Mouse (Mus musculus): ENCODE measurements around the gene Tenm3. TPM values are rescaled to one million over a fixed set of nuclear protein-coding genes. Genes with fewer than 3 reads are reported as not detected.

The Tenm3 gene
- polyA plus RNA-seq, 1 experiment, result 106 TPM

DNA sequence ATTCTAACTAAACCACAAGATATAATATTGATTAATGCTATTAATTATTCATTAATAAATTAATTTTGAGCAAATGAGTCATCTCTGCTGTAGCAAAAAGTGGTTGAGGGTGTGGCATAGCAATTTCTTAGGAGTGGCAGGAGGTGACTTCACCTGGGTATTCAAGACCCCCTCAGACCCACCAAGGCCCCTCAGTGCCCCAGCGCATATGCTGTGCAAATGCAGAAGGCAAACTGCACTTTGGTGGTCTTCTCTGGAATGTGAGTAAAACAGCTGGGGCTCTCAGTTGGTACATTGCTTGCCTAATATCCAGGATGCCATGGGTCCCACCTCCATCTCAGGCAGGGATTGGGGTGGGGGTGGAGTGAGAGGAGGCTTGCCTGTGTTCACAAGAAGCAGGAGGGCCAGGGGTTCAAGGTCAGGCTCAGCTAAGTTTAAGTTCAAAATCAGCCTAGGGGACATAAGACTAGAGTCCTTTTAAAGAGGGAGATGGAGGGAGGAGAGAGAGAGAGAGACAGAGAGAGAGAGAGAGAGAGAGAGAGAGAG, 31.5 kb downstream of the Tenm3 start:
- no peak overlapping the region for H3K4me3 ChIP-seq (ENCODE audit: insufficient read depth, low read length)
- TF ChIP-seq CTCF (IDR thresholded peaks at IDR 0.05; ENCODE audit: borderline replicate concordance, insufficient read depth, low read length) (no peak), POLR2A (IDR thresholded peaks at IDR 0.05; ENCODE audit: low read depth, low read length) (no peak)
- no peaks in the 10 kb centered on the region for H3K4me1 ChIP-seq (ENCODE audit: control insufficient read depth, insufficient read depth, low read length)
- no peak overlapping the region for H3K27ac ChIP-seq (ENCODE audit: insufficient read depth, low read length)

DNA sequence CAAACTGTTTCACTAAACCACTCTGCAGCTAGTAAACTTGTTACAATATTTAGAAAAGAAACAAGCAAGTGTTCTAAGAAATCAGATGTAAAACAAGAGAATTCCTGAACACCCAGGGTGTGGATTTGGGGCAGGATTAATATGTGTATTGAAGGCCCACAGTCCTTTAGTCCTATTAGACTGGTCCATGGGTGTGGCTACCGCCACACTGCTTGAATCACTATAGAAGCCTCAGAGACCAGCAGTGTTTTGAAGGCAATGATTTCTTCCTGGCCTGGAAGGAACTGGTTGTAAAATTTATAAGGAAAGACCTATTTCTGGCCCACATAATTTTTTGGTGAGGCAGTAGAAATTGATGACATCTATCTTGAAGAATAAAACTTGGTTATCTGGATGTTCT, 33.1 kb downstream of the Tenm3 start:
- TF ChIP-seq POLR2A (IDR thresholded peaks at IDR 0.05; ENCODE audit: low read depth, low read length), result no peak
- TF ChIP-seq CTCF (IDR thresholded peaks at IDR 0.05; ENCODE audit: borderline replicate concordance, insufficient read depth, low read length), result no peak
- no peak overlapping the region for H3K4me3 ChIP-seq (ENCODE audit: insufficient read depth, low read length)
- no peak overlapping the region for H3K27ac ChIP-seq (ENCODE audit: insufficient read depth, low read length)
- H3K4me1 ChIP-seq (ENCODE audit: control insufficient read depth, insufficient read depth, low read length), result no peaks in the 10 kb centered on the region

DNA sequence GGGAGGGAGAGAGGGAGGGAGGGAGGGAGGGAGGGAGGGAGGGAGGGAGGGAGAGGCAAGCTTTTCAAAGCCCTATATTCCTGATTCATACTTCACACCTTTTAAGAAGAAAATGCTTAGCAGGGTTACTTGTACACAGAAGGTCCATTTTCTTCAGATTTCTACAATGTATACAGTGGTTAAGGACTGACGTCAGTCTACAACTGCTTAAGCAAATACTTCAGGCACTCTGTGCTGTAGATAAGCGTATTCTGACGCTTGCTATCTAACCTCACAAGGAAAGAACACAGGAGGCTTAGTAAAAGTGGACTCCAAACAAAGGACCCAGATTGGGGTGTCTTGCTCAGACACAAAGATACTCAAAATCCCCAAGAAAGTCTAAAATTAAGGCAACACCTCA, 34.6 kb downstream of the Tenm3 start:
- no peak overlapping the region for H3K4me3 ChIP-seq (ENCODE audit: insufficient read depth, low read length)
- H3K4me1 ChIP-seq (ENCODE audit: control insufficient read depth, insufficient read depth, low read length), result no peaks in the 10 kb centered on the region
- TF ChIP-seq POLR2A (IDR thresholded peaks at IDR 0.05; ENCODE audit: low read depth, low read length), result no peak
- TF ChIP-seq CTCF (IDR thresholded peaks at IDR 0.05; ENCODE audit: borderline replicate concordance, insufficient read depth, low read length), result no peak
- H3K27ac ChIP-seq (ENCODE audit: insufficient read depth, low read length), result no peak overlapping the region

DNA sequence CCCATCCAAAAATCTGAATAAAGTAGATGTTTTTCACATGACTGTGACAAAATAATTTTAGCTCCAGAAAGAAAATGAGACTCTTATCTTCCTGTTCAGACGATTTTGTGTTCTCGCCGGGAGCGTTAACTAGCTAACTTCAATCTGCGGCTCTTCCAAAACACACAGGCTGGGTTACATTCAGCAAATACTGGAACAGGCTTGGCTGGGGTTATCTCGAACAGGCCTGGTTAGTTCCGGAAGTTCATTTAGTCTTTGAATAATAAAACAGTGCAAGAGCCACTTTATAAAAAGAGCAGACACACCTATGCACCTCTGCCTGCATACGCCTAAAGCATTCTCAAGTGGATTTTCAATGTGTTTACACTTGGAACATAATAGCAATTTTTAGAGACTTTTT, 40.7 kb downstream of the Tenm3 start:
- H3K27ac ChIP-seq (ENCODE audit: insufficient read depth, low read length), result no peak overlapping the region
- H3K4me1 ChIP-seq (ENCODE audit: control insufficient read depth, insufficient read depth, low read length), result 0 out of 2 replicates have a peak, but pooled peaks cover 3% of the 10 kb centered on the region
- TF ChIP-seq CTCF (IDR thresholded peaks at IDR 0.05; ENCODE audit: borderline replicate concordance, insufficient read depth, low read length) (no peak), POLR2A (IDR thresholded peaks at IDR 0.05; ENCODE audit: low read depth, low read length) (no peak)
- H3K4me3 ChIP-seq (ENCODE audit: insufficient read depth, low read length), result no peak overlapping the region

DNA sequence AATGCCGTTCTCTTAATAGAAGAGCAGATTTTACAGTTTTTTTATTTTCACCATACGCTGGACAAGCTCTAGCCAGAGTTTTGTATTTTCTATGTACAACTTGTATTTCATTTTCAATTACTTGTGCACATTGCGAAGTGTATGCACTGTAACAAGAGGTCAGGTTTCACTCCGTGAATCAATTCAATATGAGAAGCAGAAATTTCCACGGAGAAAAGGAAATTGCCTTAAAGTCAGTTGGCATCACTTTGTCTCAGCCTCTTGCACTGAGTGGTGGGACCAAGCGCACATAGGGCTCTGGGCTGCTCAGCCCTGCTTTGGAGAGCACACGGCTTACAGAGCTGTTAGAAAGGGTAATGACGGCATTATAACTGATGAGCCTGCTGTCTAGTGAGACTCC, 41.5 kb downstream of the Tenm3 start:
- Histone ChIP-seq H3K4me3 (ENCODE audit: insufficient read depth, low read length) (no peak overlapping the region), H3K27ac (ENCODE audit: insufficient read depth, low read length) (no peak overlapping the region), H3K4me1 (ENCODE audit: control insufficient read depth, insufficient read depth, low read length) (0 out of 2 replicates have a peak, but pooled peaks cover 3% of the 10 kb centered on the region)
- no peak for TF ChIP-seq POLR2A (IDR thresholded peaks at IDR 0.05; ENCODE audit: low read depth, low read length)
- TF ChIP-seq CTCF (IDR thresholded peaks at IDR 0.05; ENCODE audit: borderline replicate concordance, insufficient read depth, low read length), result no peak

DNA sequence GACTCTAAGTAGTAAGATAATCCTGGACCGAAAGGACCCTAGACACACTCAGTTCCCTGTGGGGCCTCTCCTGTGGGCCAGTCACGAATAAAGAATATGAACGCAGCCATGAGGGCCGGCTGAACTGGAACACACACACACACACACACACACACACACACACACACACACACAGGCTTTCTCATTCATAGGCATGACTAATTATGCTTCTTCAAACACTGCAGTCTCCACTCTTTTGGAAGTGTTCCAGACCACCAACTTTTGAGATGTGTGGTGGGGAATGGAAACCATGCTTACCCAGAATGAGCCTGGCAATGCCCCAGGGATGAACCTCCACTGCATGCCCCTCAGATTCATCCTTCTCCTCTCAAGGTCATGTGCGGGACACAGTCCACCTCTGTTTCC, 45.8 kb downstream of the Tenm3 start:
- no peak overlapping the region for H3K4me3 ChIP-seq (ENCODE audit: insufficient read depth, low read length)
- H3K4me1 ChIP-seq (ENCODE audit: control insufficient read depth, insufficient read depth, low read length), result 0 out of 2 replicates have a peak, but pooled peaks cover 3% of the 10 kb centered on the region
- TF ChIP-seq POLR2A (IDR thresholded peaks at IDR 0.05; ENCODE audit: low read depth, low read length) (no peak), CTCF (IDR thresholded peaks at IDR 0.05; ENCODE audit: borderline replicate concordance, insufficient read depth, low read length) (no peak)
- H3K27ac ChIP-seq (ENCODE audit: insufficient read depth, low read length), result no peak overlapping the region

DNA sequence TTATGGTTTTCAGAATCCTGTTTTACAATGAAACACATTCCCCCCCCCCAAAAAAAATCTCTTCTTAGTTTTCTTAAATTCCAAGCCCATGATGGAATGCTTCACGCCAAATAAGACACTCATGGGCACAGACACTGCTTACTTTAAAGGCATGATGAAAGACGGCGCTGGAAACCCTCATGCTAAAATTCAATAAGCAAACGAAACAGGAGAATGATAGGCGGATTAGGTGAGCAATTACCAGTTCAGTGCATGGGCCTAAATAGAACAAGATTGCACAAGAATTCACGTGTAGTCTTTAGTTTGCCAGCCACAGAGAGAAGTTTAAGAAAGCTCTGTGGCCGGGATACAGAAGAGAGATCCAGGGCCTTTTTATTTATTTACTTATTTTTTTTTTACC, 49.5 kb downstream of the Tenm3 start:
- TF ChIP-seq POLR2A (IDR thresholded peaks at IDR 0.05; ENCODE audit: low read depth, low read length), result no peak
- no peak for TF ChIP-seq CTCF (IDR thresholded peaks at IDR 0.05; ENCODE audit: borderline replicate concordance, insufficient read depth, low read length)
- Histone ChIP-seq H3K27ac (ENCODE audit: insufficient read depth, low read length) (no peak overlapping the region), H3K4me1 (ENCODE audit: control insufficient read depth, insufficient read depth, low read length) (0 out of 2 replicates have a peak, but pooled peaks cover 5% of the 10 kb centered on the region), H3K4me3 (ENCODE audit: insufficient read depth, low read length) (no peak overlapping the region)

DNA sequence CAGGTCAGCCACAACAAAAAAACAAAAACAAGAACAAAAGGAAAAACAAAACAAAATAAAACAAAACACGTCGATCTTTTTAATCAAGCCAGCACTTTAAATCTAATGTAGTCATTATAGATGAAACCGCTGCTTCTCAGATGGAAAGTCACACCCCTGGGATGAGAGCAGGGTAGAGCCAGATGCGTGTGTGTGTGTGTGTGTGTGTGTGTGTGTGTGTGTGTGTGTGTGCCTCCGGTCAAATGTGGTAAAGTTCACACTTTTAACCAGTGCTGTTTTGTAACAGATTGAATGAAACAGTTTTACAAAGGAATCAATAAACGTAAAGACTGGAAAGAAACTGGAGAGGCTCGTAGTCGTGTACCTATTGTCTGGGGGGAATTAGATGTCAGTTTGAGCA, 50.0 kb downstream of the Tenm3 start:
- H3K27ac ChIP-seq (ENCODE audit: insufficient read depth, low read length), result no peak overlapping the region
- no peak overlapping the region for H3K4me3 ChIP-seq (ENCODE audit: insufficient read depth, low read length)
- TF ChIP-seq POLR2A (IDR thresholded peaks at IDR 0.05; ENCODE audit: low read depth, low read length) (no peak), CTCF (IDR thresholded peaks at IDR 0.05; ENCODE audit: borderline replicate concordance, insufficient read depth, low read length) (no peak)
- H3K4me1 ChIP-seq (ENCODE audit: control insufficient read depth, insufficient read depth, low read length), result 0 out of 2 replicates have a peak, but pooled peaks cover 5% of the 10 kb centered on the region

DNA sequence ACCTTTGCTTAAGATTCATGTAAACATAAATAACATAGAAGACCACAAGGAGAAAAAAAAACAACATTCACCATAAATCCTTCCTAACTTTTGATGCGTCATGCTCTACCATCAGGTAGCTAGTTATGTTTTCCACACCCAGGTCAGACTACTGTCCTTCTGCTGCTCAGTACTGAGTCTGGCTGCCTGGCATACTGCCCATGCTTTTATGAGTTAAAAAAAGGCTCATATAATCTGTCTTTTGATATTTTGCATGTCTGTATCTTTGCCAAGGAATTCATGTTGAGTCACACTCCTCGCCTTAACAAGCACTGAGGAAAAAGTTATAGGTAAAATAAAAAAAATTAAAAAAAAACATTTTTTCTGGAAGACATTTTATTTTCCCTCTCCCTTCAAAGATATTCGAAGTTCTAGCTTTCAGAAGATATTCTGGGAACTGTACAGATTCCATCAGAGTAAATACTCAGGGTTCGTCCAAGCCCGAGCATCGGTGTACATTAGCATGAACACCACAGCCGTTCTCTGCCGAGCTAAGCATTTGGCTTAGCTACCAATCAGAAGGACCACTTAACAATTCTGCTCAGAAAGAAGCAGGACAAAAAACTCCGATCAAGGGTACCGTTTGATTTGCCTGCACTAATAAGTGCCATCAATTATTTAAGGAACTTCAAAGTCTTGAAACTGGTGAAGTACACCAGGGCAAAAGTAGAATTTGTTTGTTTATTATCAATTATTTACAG, 51.0 kb downstream of the Tenm3 start:
- Histone ChIP-seq H3K4me3 (ENCODE audit: insufficient read depth, low read length) (no peak overlapping the region), H3K27ac (ENCODE audit: insufficient read depth, low read length) (no peak overlapping the region)

DNA sequence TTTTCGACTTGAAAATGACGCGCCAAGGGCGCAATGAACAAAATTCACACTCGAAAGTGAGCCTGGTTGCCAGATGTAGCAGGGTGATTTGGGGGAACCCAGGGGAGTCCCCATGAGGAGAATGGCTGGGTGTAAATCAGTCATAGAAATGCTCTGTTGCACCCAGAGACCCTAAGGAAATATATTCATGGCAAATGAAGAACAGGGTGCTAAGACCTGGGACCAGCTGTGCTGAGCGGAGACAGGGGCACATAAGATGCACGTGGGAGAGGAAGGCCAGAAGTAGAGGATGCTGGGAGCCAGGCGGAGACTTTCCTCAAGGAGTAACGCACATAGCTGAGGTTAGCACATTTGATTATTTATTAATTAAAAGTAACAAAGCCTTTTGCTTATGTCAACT, 60.4 kb downstream of the Tenm3 start:
- TF ChIP-seq POLR2A (IDR thresholded peaks at IDR 0.05; ENCODE audit: low read depth, low read length), result no peak
- TF ChIP-seq CTCF (IDR thresholded peaks at IDR 0.05; ENCODE audit: borderline replicate concordance, insufficient read depth, low read length), result no peak

More for the DNA sequence above, 51.0 kb downstream of the Tenm3 start:
- TF ChIP-seq CTCF (IDR thresholded peaks at IDR 0.05; ENCODE audit: borderline replicate concordance, insufficient read depth, low read length), result no peak
- peaks cover 4% of the 10 kb centered on the region; the same call in 1 of the 2 replicates for H3K4me1 ChIP-seq (ENCODE audit: control insufficient read depth, insufficient read depth, low read length)

More for the DNA sequence above, 60.4 kb downstream of the Tenm3 start:
- Histone ChIP-seq H3K4me3 (ENCODE audit: insufficient read depth, low read length) (no peak overlapping the region), H3K27ac (ENCODE audit: insufficient read depth, low read length) (no peak overlapping the region), H3K4me1 (ENCODE audit: control insufficient read depth, insufficient read depth, low read length) (peaks cover under 1% of the 10 kb centered on the region; the same call in 1 of the 2 replicates)
